9 mouse cellular contexts compared by ENCODE assay signal in genomic region chr4:137867675-137868257, GRCm38 (mm10). TPM values are rescaled to one million over a fixed set of nuclear protein-coding genes. Genes with fewer than 3 reads are reported as not detected.
DNase-seq lines count a peak whose midpoint lies in the region; ATAC-seq and TF ChIP-seq lines count a peak whose summit lies in the region.
"Had no signal": no experiment of that assay in that cellular context is flagged by ENCODE, and none has a peak within 500 bp of the region (broad histone marks: within the 10 kb centered on the region; RNA-seq: fewer than 3 reads in every experiment).

No protein-coding gene starts in this region.

- TF ChIP-seq EP300 in liver, postnatal 0 days (IDR thresholded peaks at IDR 0.05; ENCODE audit: low read depth) = no peak

- no peak for TF ChIP-seq POLR2A in thymus, adult 2 months (IDR thresholded peaks at IDR 0.05; ENCODE audit: control insufficient read depth, extremely low read depth, insufficient read depth, low read length, poor library complexity)

- H3K4me1 ChIP-seq in embryonic facial prominence, embryonic 12.5 days = peaks cover 66% of the 10 kb centered on the region
- H3K4me1 ChIP-seq in embryonic facial prominence, embryonic 10.5 days = peaks cover 83% of the 10 kb centered on the region
- peaks cover 79% of the 10 kb centered on the region for H3K4me1 ChIP-seq in embryonic facial prominence, embryonic 13.5 days
- H3K4me1 ChIP-seq in intestine, postnatal 0 days (replicated peaks; ENCODE audit: control insufficient read depth, insufficient read depth, low read length) = peaks cover 19% of the 10 kb centered on the region
- peaks cover 55% of the 10 kb centered on the region for H3K4me1 ChIP-seq in liver, postnatal 0 days (ENCODE audit: insufficient read depth)
- H3K4me1 ChIP-seq in thymus, adult 2 months (replicated peaks; ENCODE audit: control insufficient read depth, insufficient read depth, low read length) = peaks cover 37% of the 10 kb centered on the region

- no peaks in the 10 kb centered on the region for H3K27me3 ChIP-seq in embryonic facial prominence, embryonic 12.5 days
- no peaks in the 10 kb centered on the region for H3K27me3 ChIP-seq in embryonic facial prominence, embryonic 10.5 days (replicated peaks; ENCODE audit: low read depth, poor library complexity, severe bottlenecking)
- no peaks in the 10 kb centered on the region for H3K27me3 ChIP-seq in embryonic facial prominence, embryonic 13.5 days
- H3K27me3 ChIP-seq in intestine, postnatal 0 days (replicated peaks; ENCODE audit: control insufficient read depth, insufficient read depth, low read length) = no peaks in the 10 kb centered on the region
- no peaks in the 10 kb centered on the region for H3K27me3 ChIP-seq in liver, postnatal 0 days (ENCODE audit: insufficient read depth, low read length)
- no peaks in the 10 kb centered on the region for H3K27me3 ChIP-seq in thymus, adult 2 months (ENCODE audit: control insufficient read depth, insufficient read depth, low read length)

- H3K4me3 ChIP-seq in embryonic facial prominence, embryonic 12.5 days = no peak overlapping the region
- H3K4me3 ChIP-seq in embryonic facial prominence, embryonic 10.5 days = no peak overlapping the region
- H3K4me3 ChIP-seq in embryonic facial prominence, embryonic 13.5 days = no peak overlapping the region
- no peak overlapping the region for H3K4me3 ChIP-seq in intestine, postnatal 0 days (ENCODE audit: low read depth, low read length)
- H3K4me3 ChIP-seq in liver, postnatal 0 days (ENCODE audit: low read depth, low read length) = no peak overlapping the region
- no peak overlapping the region for H3K4me3 ChIP-seq in thymus, adult 2 months (ENCODE audit: control insufficient read depth, insufficient read depth, low read length)

- peak; percentile 61 for TF ChIP-seq CTCF in intestine, postnatal 0 days (IDR thresholded peaks at IDR 0.05; ENCODE audit: low read depth)
- TF ChIP-seq CTCF in liver, postnatal 0 days (IDR thresholded peaks at IDR 0.05; ENCODE audit: low read depth) = peak; percentile 50
- no peak for TF ChIP-seq CTCF in thymus, adult 2 months (IDR thresholded peaks at IDR 0.05; ENCODE audit: borderline replicate concordance, control insufficient read depth, extremely low read depth, insufficient read depth, low read length, poor library complexity)

- H3K9ac ChIP-seq in embryonic facial prominence, embryonic 12.5 days = no peak overlapping the region
- H3K9ac ChIP-seq in embryonic facial prominence, embryonic 13.5 days = 0 out of 2 replicates have a peak overlapping the region, but pooled peaks have one; percentile 3
- no peak overlapping the region for H3K9ac ChIP-seq in intestine, postnatal 0 days (ENCODE audit: low read depth, low read length)
- H3K9ac ChIP-seq in liver, postnatal 0 days (replicated peaks) = no peak overlapping the region

- DNase-seq in embryonic facial prominence, embryonic 10.5 days (ENCODE audit: low spot score) = no peak
- DNase-seq in liver, postnatal 0 days = peak; percentile 75
- peak; percentile 51 to 68 for DNase-seq in urinary bladder, postnatal 36 days (ENCODE audit: low spot score in 2 of 2)
- no peak for DNase-seq in thymus, adult 2 months
- DNase-seq in c-Kit-positive CD71-positive TER-119-positive erythroid progenitor cells, embryonic 14.5 days (ENCODE audit: low spot score) = no peak

- WGBS in embryonic facial prominence, embryonic 12.5 days = 85% methylated on average over 13 of the region's 13 CpGs
- WGBS in embryonic facial prominence, embryonic 10.5 days = 84% methylated on average over 13 of the region's 13 CpGs
- WGBS in embryonic facial prominence, embryonic 13.5 days = 75% methylated on average over 13 of the region's 13 CpGs
- WGBS in intestine, postnatal 0 days = 27% methylated on average over 13 of the region's 13 CpGs
- 43% methylated on average over 13 of the region's 13 CpGs for WGBS in liver, postnatal 0 days (ENCODE audit: insufficient replicate concordance)
- WGBS in thymus, adult 2 months = 95% methylated on average over 13 of the region's 13 CpGs

- no peaks in the 10 kb centered on the region for H3K36me3 ChIP-seq in embryonic facial prominence, embryonic 12.5 days
- H3K36me3 ChIP-seq in embryonic facial prominence, embryonic 10.5 days (replicated peaks) = no peaks in the 10 kb centered on the region
- H3K36me3 ChIP-seq in embryonic facial prominence, embryonic 13.5 days = no peaks in the 10 kb centered on the region
- H3K36me3 ChIP-seq in intestine, postnatal 0 days (ENCODE audit: control insufficient read depth, insufficient read depth) = no peaks in the 10 kb centered on the region
- no peaks in the 10 kb centered on the region for H3K36me3 ChIP-seq in liver, postnatal 0 days (replicated peaks; ENCODE audit: insufficient read depth, low read length)
- no peaks in the 10 kb centered on the region for H3K36me3 ChIP-seq in thymus, adult 2 months (ENCODE audit: control insufficient read depth, insufficient read depth, low read length)

- no peaks in the 10 kb centered on the region for H3K9me3 ChIP-seq in embryonic facial prominence, embryonic 12.5 days
- H3K9me3 ChIP-seq in embryonic facial prominence, embryonic 10.5 days = no peaks in the 10 kb centered on the region
- H3K9me3 ChIP-seq in embryonic facial prominence, embryonic 13.5 days = no peaks in the 10 kb centered on the region
- H3K9me3 ChIP-seq in intestine, postnatal 0 days (ENCODE audit: control insufficient read depth) = no peaks in the 10 kb centered on the region
- no peaks in the 10 kb centered on the region for H3K9me3 ChIP-seq in liver, postnatal 0 days (ENCODE audit: low read length)

- ATAC-seq in embryonic facial prominence, embryonic 12.5 days (ENCODE audit: insufficient number of reproducible peaks, insufficient read depth, low FRiP score, low TSS enrichment) = no peak
- ATAC-seq in embryonic facial prominence, embryonic 13.5 days (ENCODE audit: insufficient number of reproducible peaks, insufficient read depth, low FRiP score, low TSS enrichment, low read depth) = no peak
- 0 out of 2 replicates have a peak, but pooled peaks have one; percentile 26 for ATAC-seq in intestine, postnatal 0 days
- peak; percentile 83 for ATAC-seq in liver, postnatal 0 days

- no peak overlapping the region for H3K4me2 ChIP-seq in embryonic facial prominence, embryonic 12.5 days (replicated peaks)
- no peak overlapping the region for H3K4me2 ChIP-seq in embryonic facial prominence, embryonic 13.5 days
- no peak overlapping the region for H3K4me2 ChIP-seq in intestine, postnatal 0 days (replicated peaks; ENCODE audit: low read depth)
- H3K4me2 ChIP-seq in liver, postnatal 0 days (ENCODE audit: low read depth, low read length) = peak overlapping the region; percentile 46

- H3K27ac ChIP-seq in embryonic facial prominence, embryonic 12.5 days = 0 out of 2 replicates have a peak overlapping the region, but pooled peaks have one; percentile 6
- H3K27ac ChIP-seq in embryonic facial prominence, embryonic 10.5 days (replicated peaks) = no peak overlapping the region; the same call in 1 of the 2 replicates
- H3K27ac ChIP-seq in embryonic facial prominence, embryonic 13.5 days = peak overlapping the region; percentile 4; the same call in 1 of the 2 replicates
- H3K27ac ChIP-seq in intestine, postnatal 0 days (ENCODE audit: low read depth, low read length) = no peak overlapping the region
- H3K27ac ChIP-seq in liver, postnatal 0 days (ENCODE audit: low read depth) = peak overlapping the region; percentile 72
- no peak overlapping the region for H3K27ac ChIP-seq in thymus, adult 2 months (ENCODE audit: control insufficient read depth, insufficient read depth, low read length)
- H3K27ac ChIP-seq: macrophage had no signal

RNA-seq across cellular contexts. Expression of gene Ece1, which starts 5.7 kb away (rescaled TPM):
- polyA plus RNA-seq in embryonic facial prominence, embryonic 12.5 days (2016; fragmentation: Nextera tagmentation; extraction: Ambion mirVana) = 32.6 and 36.7 TPM in 2 replicates
- polyA plus RNA-seq in embryonic facial prominence, embryonic 10.5 days (2016; fragmentation: Nextera tagmentation; extraction: Ambion mirVana) = 46.6 and 54.5 TPM in 2 replicates
- 49.9 and 65.0 TPM in 2 replicates for polyA plus RNA-seq in embryonic facial prominence, embryonic 13.5 days (2015; fragmentation: Nextera tagmentation; extraction: Ambion mirVana)
- 44.9 and 49.1 TPM in 2 replicates for polyA plus RNA-seq in intestine, postnatal 0 days (2015; fragmentation: Nextera tagmentation; extraction: Ambion mirVana)
- polyA plus RNA-seq in liver, postnatal 0 days (2015; fragmentation: Nextera tagmentation; extraction: Ambion mirVana) = 32.9 and 35.7 TPM in 2 replicates
- 27.3 and 28.9 TPM in 2 replicates for polyA plus RNA-seq in thymus, adult 2 months (2012; rRNA removed)

Comparison
In these comparisons a context has a peak if more than half of its experiments do, and no peak if none do; other contexts are left out.
1. H3K27ac ChIP-seq: peak in embryonic facial prominence, embryonic 12.5 days (single experiment), embryonic facial prominence, embryonic 13.5 days (single experiment) and liver, postnatal 0 days (single experiment); none in embryonic facial prominence, embryonic 10.5 days (single experiment), intestine, postnatal 0 days (single experiment) and thymus, adult 2 months (single experiment).
2. ATAC-seq: peak in intestine, postnatal 0 days (single experiment) and liver, postnatal 0 days (single experiment); none in embryonic facial prominence, embryonic 12.5 days (single experiment) and embryonic facial prominence, embryonic 13.5 days (single experiment).
3. DNase-seq: peak in liver, postnatal 0 days (single experiment) and urinary bladder, postnatal 36 days (2 of 2); none in embryonic facial prominence, embryonic 10.5 days (single experiment), thymus, adult 2 months (single experiment) and c-Kit-positive CD71-positive TER-119-positive erythroid progenitor cells, embryonic 14.5 days (single experiment).